Mouse (Mus musculus) heart, postnatal 14 days (tissue): Measurements from ENCODE around the gene Arntl2. TPM values are rescaled to one million over a fixed set of nuclear protein-coding genes. Genes with fewer than 3 reads are reported as not detected.
A peak's percentile ranks its signal among the peaks of the same experiment; 100 is the strongest.

Source experiments
- DNase-seq, 2 experiments: peaks; one replicate each; pipeline ENCODE4 v3.0.0; 2021 to 2022
- intact Hi-C: fragments of 180-260 bp; cut with DNase I; formaldehyde crosslinking; loops from one replicate; pipeline ENCODE4 v1.15.1; 2025
- total RNA-seq, 2 experiments: library from RNA; stranded (reverse); gene quantifications; 2 replicates each; pipeline ENCODE4 v1.2.3; 2021

Gene Arntl2
- total RNA-seq, 2 experiments from 2014 or later: 1.4 to 2.5 TPM

GRCm38 (mm10) chr6:146776610-146777389, 19.1 kb upstream of the Arntl2 start:
- intact Hi-C loops: no loop called here

DNA sequence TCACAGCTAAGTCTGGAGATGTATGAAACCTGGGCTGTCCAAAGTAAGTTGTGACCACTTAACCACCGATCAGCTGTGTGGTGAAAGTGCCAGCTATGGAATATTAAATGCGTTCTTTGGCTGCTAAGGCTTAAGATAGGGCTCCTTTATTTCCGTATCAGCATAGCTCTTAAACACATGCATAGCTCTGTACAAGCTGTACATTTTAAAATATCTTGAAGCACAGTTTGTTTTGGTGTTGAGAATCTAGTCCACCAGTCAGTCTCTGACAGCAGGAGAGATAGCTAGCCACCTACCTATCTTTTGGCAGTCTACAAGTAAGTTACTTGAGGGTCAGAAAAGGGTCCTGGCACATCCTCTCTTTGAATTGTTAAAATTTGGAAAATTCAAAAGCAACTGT, 17.8 kb upstream of the Arntl2 start:
- no peak for DNase-seq
- intact Hi-C loops: no loop called here

More at GRCm38 (mm10) chr6:146776610-146777389, 19.1 kb upstream of the Arntl2 start:
- DNase-seq: peak; percentile 36 to 42

GRCm38 (mm10) chr6:146781566-146781965, 14.3 kb upstream of the Arntl2 start:
- intact Hi-C loops: no loop called here
- no peak for DNase-seq

DNA sequence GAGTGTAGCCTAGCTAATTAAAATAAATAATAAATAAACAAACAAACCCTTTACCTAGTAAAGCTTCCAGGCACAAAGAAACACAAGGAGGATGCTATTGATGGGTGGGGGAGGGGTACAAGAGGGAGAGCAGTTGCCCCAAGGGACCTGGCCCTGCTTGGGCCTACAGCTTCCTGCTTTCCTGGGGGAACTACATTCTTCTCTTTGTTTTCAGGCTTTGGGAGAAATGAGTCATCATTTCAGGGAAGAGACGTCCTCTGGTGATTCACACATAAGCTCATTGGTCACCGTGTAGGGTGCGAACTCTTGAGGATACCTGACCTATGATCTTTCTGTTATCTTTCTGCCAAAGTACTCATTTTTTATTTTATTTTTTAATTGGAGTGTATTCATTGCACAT, 2.3 kb upstream of the Arntl2 start:
- intact Hi-C loops: no loop called here

GRCm38 (mm10) chr6:146795166-146795923, 510 bp upstream of the Arntl2 start:
- intact Hi-C loops: no loop called here

More for the DNA sequence above, 2.3 kb upstream of the Arntl2 start:
- peak in 1 of 2 experiments; percentile 11 for DNase-seq

GRCm38 (mm10) chr6:146797446-146797845, 1.6 kb downstream of the Arntl2 start:
- intact Hi-C loops: no loop called here
- DNase-seq: no peak

More at GRCm38 (mm10) chr6:146795166-146795923, 510 bp upstream of the Arntl2 start:
- DNase-seq: peak in 1 of 2 experiments; percentile 14

GRCm38 (mm10) chr6:146809991-146810390, 14.1 kb downstream of the Arntl2 start:
- no peak for DNase-seq
- intact Hi-C loops: no loop called here

- intact Hi-C loops: no loop called here
- no peak for DNase-seq
Observed at GRCm38 (mm10) chr6:146813007-146813406, 17.2 kb downstream of the Arntl2 start.

- no peak for DNase-seq
- intact Hi-C loops: loop anchor here (5.0 to 10.0 kb wide), 2 partner anchors 422 to 1134 kb away; no protein-coding TSS in a partner anchor
Observed at GRCm38 (mm10) chr6:146820177-146820965, 24.5 kb downstream of the Arntl2 start.

- intact Hi-C loops: loop anchor here (5.0 to 10.0 kb wide), 2 partner anchors 420 to 1133 kb away; no protein-coding TSS in a partner anchor
- no peak for DNase-seq
Observed at GRCm38 (mm10) chr6:146821958-146822357, 26.1 kb downstream of the Arntl2 start.

DNA sequence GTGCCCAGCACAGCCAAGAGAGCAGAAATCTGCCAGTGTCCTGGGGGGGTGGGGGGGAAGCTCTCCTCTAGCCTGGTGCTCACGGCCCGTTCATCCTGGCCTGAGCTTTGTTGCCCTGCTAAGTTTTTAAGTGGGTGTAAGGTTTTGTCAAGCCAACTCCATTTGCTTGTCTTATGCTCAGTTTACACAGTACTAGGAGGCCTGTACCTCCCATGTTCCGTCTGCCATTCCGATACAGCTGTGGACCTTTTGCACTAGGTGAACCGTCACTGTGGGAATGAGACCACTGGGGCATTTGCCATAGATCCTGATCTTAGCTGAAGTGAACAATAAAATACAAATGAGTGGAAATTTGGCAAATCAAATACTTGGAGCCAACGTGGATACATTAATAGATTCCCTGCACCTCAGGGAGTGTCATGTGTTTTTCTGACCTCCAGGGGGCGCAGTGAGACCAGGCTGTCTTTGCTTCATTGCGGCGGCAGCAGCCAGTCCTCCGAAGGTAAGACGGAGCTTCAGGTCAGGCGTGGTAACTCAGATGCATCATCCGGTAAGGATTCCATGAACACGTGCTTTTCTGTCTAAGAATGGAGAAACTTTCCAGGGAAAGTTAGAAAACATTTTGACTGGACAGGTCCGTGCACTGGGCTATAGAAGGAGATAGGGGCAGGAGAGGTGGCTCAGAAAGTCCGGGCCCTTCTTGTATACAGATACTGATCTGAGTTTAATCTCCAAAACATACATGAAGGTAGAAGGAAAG, 29.1 kb downstream of the Arntl2 start:
- peak; percentile 61 to 77 for DNase-seq
- intact Hi-C loops: loop anchor here (5.0 to 10.0 kb wide), 3 partner anchors 292 to 1130 kb away; no protein-coding TSS in a partner anchor

DNA sequence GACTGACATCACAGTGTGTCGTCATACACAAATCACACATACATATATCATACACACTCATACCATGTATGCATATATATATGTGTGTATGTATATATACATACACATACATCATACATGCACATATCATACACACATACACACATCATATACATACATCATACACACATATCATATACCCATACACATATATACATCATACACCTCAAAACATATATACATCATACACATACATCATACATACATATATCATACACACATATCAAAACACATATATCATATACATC, 29.6 kb downstream of the Arntl2 start:
- intact Hi-C loops: loop anchor here (5.0 to 10.0 kb wide), 2 partner anchors 292 to 1129 kb away; no protein-coding TSS in a partner anchor

GRCm38 (mm10) chr6:146831320-146831719, 35.5 kb downstream of the Arntl2 start:
- intact Hi-C loops: no loop called here
- DNase-seq: no peak

More for the DNA sequence above, 29.6 kb downstream of the Arntl2 start:
- no peak for DNase-seq

DNA sequence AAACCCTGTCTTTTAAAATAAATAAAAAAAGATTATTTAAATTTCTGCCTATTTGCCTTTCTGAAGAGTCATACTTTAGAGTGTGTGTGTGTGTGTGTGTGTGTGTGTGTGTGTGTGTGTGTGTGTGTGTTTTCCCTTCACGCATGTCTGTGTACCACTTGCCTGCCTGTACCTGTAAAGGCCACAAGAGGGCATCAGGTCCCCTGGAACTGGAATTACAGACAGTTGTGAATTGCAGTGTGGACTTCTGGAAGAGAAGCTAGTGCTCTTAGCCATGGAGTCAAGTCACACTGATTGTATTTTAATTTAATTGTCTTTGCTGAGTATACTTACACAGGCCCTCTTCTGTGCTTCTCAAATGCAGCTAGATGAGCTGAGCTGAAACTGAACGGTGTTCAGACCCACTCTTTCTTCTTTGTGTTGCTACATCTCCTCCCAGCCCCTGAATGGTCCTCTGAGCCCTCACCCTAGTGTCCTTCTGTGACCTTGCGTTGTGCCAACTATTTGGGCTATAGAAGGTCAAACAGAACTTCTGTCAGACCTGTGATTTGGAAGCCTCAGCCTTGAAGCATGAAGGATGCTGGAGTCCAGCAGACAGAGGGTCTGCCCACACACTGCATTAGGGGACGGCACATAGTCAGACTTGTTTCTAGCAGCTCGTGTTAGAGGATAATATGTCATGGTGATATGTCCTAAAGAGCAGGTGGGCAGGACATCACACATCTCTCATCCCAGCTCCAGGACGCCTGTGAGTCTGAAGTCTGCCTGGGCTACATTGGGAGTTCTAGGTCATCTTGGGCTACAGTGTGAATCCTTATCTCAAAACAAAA, 37.8 kb downstream of the Arntl2 start:
- DNase-seq: peak; percentile 38 to 70
- intact Hi-C loops: loop anchor here (2.0 kb wide), 2 partner anchors 127 to 161 kb away; no protein-coding TSS in a partner anchor

DNA sequence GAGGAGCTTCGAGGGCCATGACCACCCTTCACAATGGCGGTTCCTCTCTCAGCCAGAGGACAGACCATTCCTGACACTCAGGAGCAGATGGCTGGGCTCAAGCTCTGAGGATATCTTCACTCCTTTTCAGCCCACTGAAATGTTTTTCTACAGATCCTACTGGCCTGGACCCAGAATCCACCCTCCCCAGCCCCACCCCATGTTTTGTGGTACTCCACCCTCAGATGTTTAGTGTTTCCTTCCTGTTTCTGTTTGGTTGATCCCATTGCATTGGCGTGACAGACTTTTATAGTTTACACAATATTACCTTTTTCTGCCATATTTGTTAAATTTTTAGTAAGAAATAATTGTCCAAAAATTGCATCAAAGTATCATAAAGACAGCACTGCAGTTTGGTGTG, 38.5 kb downstream of the Arntl2 start:
- no peak for DNase-seq
- intact Hi-C loops: loop anchor here (2.0 kb wide), 1 partner anchor 126 kb away; no protein-coding TSS in a partner anchor

- intact Hi-C loops: loop anchor here (2.0 to 5.0 kb wide), 2 partner anchors 52 to 125 kb away; partner anchors contain the start of gene Ppfibp1
- DNase-seq: no peak
Observed at GRCm38 (mm10) chr6:146835784-146836183, 39.9 kb downstream of the Arntl2 start.

GRCm38 (mm10) chr6:146837316-146837715, 41.5 kb downstream of the Arntl2 start:
- no peak for DNase-seq
- intact Hi-C loops: loop anchor here (5.0 kb wide), 1 partner anchor 50 kb away; the partner anchor contains the start of gene Ppfibp1

GRCm38 (mm10) chr6:146838366-146838765, 42.5 kb downstream of the Arntl2 start:
- intact Hi-C loops: loop anchor here (5.0 kb wide), 1 partner anchor 49 kb away; the partner anchor contains the start of gene Ppfibp1

More at GRCm38 (mm10) chr6:146838366-146838765, 42.5 kb downstream of the Arntl2 start:
- no peak for DNase-seq
